Mouse (Mus musculus): ENCODE measurements around the gene Dnmt3a.

DNA sequence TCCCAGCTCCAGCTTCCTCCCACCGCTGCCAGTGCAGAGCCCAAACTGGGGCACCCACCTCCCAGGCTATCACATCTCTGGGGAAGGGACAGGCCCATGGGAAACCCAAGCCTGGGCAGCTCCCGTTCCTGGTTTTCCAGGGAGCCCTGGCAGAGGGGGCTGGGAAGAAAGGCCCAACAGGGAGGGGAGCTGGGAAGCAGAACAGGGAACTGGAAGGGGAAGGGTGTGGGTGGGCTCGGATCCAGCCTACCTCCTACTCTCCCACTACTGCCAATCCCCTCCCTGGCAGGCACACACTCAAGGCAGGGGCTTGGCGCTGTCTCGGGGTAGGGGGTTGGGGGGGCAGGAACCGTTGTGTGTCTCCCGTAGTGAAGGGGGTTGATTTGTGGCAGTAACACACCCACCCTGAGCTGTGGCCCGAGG is 28.1 kb downstream of the Dnmt3a start:
- TF ChIP-seq CTCF (IDR thresholded peaks at IDR 0.05; ENCODE audit: borderline replicate concordance, insufficient read depth, low read depth, low read length) (no peak), POLR2A (IDR thresholded peaks at IDR 0.05; ENCODE audit: borderline replicate concordance, insufficient read depth, low read length) (no peak)
